In genomic region chr5:130007344-130007743, GRCm38 (mm10) we compare ENCODE assay signal across 14 mouse cellular contexts. TPM values are rescaled to one million over a fixed set of nuclear protein-coding genes. Genes with fewer than 3 reads are reported as not detected.
DNase-seq lines count a peak whose midpoint lies in the region; ATAC-seq and TF ChIP-seq lines count a peak whose summit lies in the region.
"Had no signal": no experiment of that assay in that cellular context is flagged by ENCODE, and none has a peak within 500 bp of the region (broad histone marks: within the 10 kb centered on the region; RNA-seq: fewer than 3 reads in every experiment).

No protein-coding gene starts in this region.

- TF ChIP-seq RAD21 in MEL (IDR thresholded peaks at IDR 0.05; ENCODE audit: low read depth, low read length), result peak; percentile 32

- H3K9me3 ChIP-seq in lung, embryonic 14.5 days (ENCODE audit: low read depth, low read length), result peaks cover 5% of the 10 kb centered on the region; the same call in 1 of the 2 replicates
- no peaks in the 10 kb centered on the region for H3K9me3 ChIP-seq in MEL (replicated peaks; ENCODE audit: insufficient read depth, low read length)
- H3K9me3 ChIP-seq: hindbrain, embryonic 15.5 days had no signal

- no peak overlapping the region for H3K4me3 ChIP-seq in heart, adult 2 months
- H3K4me3 ChIP-seq in lung, embryonic 14.5 days (ENCODE audit: low read depth, low read length), result no peak overlapping the region
- no peak overlapping the region for H3K4me3 ChIP-seq in MEL (ENCODE audit: control insufficient read depth in 1 of 2, insufficient read depth in 1 of 2, low read depth in 2 of 2, low read length in 2 of 2)
- H3K4me3 ChIP-seq in small intestine, adult 2 months (ENCODE audit: low read depth, low read length), result no peak overlapping the region
- H3K4me3 ChIP-seq: hindbrain, embryonic 15.5 days; lung, embryonic 15.5 days; midbrain, embryonic 13.5 days had no signal

- no peak overlapping the region for H3K27ac ChIP-seq in heart, adult 2 months
- H3K27ac ChIP-seq in lung, embryonic 14.5 days (ENCODE audit: low read depth), result no peak overlapping the region
- no peak overlapping the region for H3K27ac ChIP-seq in MEL (ENCODE audit: control insufficient read depth, low read depth, low read length)
- H3K27ac ChIP-seq in small intestine, adult 2 months (ENCODE audit: insufficient read depth, low read depth, low read length), result no peak overlapping the region
- H3K27ac ChIP-seq: hindbrain, embryonic 15.5 days; lung, embryonic 15.5 days; midbrain, embryonic 13.5 days had no signal

- TF ChIP-seq CTCF in heart, adult 2 months (IDR thresholded peaks at IDR 0.05), result peak; percentile 82
- TF ChIP-seq CTCF in lung, embryonic 14.5 days (IDR thresholded peaks at IDR 0.05; ENCODE audit: low read depth), result peak; percentile 50
- peak; percentile 40 to 65 (median 62) for TF ChIP-seq CTCF in MEL (IDR thresholded peaks at IDR 0.05 in 2 of 3, conservative IDR thresholded peaks at IDR 0.05 in 1 of 3; ENCODE audit: control insufficient read depth in 1 of 3, insufficient read depth in 1 of 3, low read depth in 2 of 3, low read length in 3 of 3, poor library complexity in 1 of 3, severe bottlenecking in 1 of 3)
- peak; percentile 23; the same call in 1 of the 2 replicates for TF ChIP-seq CTCF in small intestine, adult 2 months (IDR thresholded peaks at IDR 0.05; ENCODE audit: extremely low read depth, insufficient read length, insufficient replicate concordance, low read depth, low read length)

- no peaks in the 10 kb centered on the region for H3K79me2 ChIP-seq in heart, adult 2 months (replicated peaks; ENCODE audit: control insufficient read depth, insufficient read depth, low read length)
- peaks cover 3% of the 10 kb centered on the region for H3K79me2 ChIP-seq in MEL (ENCODE audit: control insufficient read depth, insufficient read depth, low read length, poor library complexity)

- H3K9ac ChIP-seq in heart, adult 2 months (ENCODE audit: low read depth, low read length), result no peak overlapping the region
- no peak overlapping the region for H3K9ac ChIP-seq in lung, embryonic 14.5 days
- no peak overlapping the region for H3K9ac ChIP-seq in MEL (ENCODE audit: control insufficient read depth, low read depth, low read length, poor library complexity, severe bottlenecking)
- H3K9ac ChIP-seq: hindbrain, embryonic 15.5 days; lung, embryonic 15.5 days; midbrain, embryonic 13.5 days had no signal

- WGBS in heart, adult 2 months, result 82% methylated on average over 1 of the region's 1 CpGs
- 87% methylated on average over 1 of the region's 1 CpGs for WGBS in lung, embryonic 14.5 days
- 88% methylated on average over 1 of the region's 1 CpGs for WGBS in small intestine, adult 2 months

- H3K4me1 ChIP-seq in heart, adult 2 months (ENCODE audit: control insufficient read depth, insufficient read depth, low read length), result peaks cover 5% of the 10 kb centered on the region
- H3K4me1 ChIP-seq in lung, embryonic 14.5 days (ENCODE audit: insufficient read depth), result 0 out of 2 replicates have a peak, but pooled peaks cover 5% of the 10 kb centered on the region
- peaks cover 3 to 6% of the 10 kb centered on the region in 2 experiments for H3K4me1 ChIP-seq in MEL (ENCODE audit: control insufficient read depth in 1 of 2, insufficient read depth in 2 of 2, low read length in 2 of 2)
- no peaks in the 10 kb centered on the region; the same call in 1 of the 2 replicates for H3K4me1 ChIP-seq in small intestine, adult 2 months (ENCODE audit: control insufficient read depth, insufficient read depth, insufficient read length, low read length)

- DNase-seq in heart, adult 2 months, result no peak
- no peak for DNase-seq in heart, postnatal 4 days
- peak; percentile 16 for DNase-seq in lung, embryonic 14.5 days
- DNase-seq in lung, postnatal 25 days (ENCODE audit: low spot score), result no peak
- DNase-seq in MEL (ENCODE audit: low read depth, low spot score), result peak; percentile 62
- DNase-seq in spleen, postnatal 4 days (ENCODE audit: low spot score in 2 of 2), result no peak
- no peak for DNase-seq in left cerebral cortex, adult 9 months (ENCODE audit: low spot score in 2 of 2)
- DNase-seq: embryo, embryonic 11 days; right cerebral cortex, adult 18-20 months had no signal

- no peaks in the 10 kb centered on the region for H3K27me3 ChIP-seq in heart, adult 2 months (ENCODE audit: control insufficient read depth, insufficient read depth, low read length)
- H3K27me3 ChIP-seq in lung, embryonic 14.5 days (ENCODE audit: insufficient read depth, low read length), result no peaks in the 10 kb centered on the region
- no peaks in the 10 kb centered on the region for H3K27me3 ChIP-seq in MEL (ENCODE audit: control insufficient read depth in 1 of 2, insufficient read depth in 2 of 2, low read length in 2 of 2)
- H3K27me3 ChIP-seq in small intestine, adult 2 months (ENCODE audit: control insufficient read depth, insufficient read depth, low read length), result no peaks in the 10 kb centered on the region
- H3K27me3 ChIP-seq: hindbrain, embryonic 15.5 days; lung, embryonic 15.5 days; midbrain, embryonic 13.5 days had no signal

- H3K36me3 ChIP-seq in heart, adult 2 months (ENCODE audit: control insufficient read depth, insufficient read depth, low read length), result no peaks in the 10 kb centered on the region
- H3K36me3 ChIP-seq in lung, embryonic 14.5 days (ENCODE audit: insufficient read depth), result no peaks in the 10 kb centered on the region
- H3K36me3 ChIP-seq in MEL (ENCODE audit: control insufficient read depth in 1 of 2, insufficient read depth in 2 of 2, low read length in 2 of 2), result no peaks in the 10 kb centered on the region
- peaks cover 9% of the 10 kb centered on the region; the same call in 1 of the 2 replicates for H3K36me3 ChIP-seq in small intestine, adult 2 months (ENCODE audit: control insufficient read depth, insufficient read depth, low read length)

- H3K4me2 ChIP-seq in lung, embryonic 14.5 days, result no peak overlapping the region
- H3K4me2 ChIP-seq: heart, embryonic 11.5 days; hindbrain, embryonic 15.5 days; lung, embryonic 15.5 days; midbrain, embryonic 13.5 days had no signal

- no peak for TF ChIP-seq POLR2A in heart, adult 2 months (IDR thresholded peaks at IDR 0.05; ENCODE audit: insufficient read depth, low read depth, low read length)
- TF ChIP-seq POLR2A in MEL (IDR thresholded peaks at IDR 0.05; ENCODE audit: control insufficient read depth in 1 of 2, insufficient read depth in 1 of 2, low read depth in 1 of 2, low read length in 2 of 2, poor library complexity in 1 of 2), result no peak
- no peak for TF ChIP-seq POLR2A in small intestine, adult 2 months (IDR thresholded peaks at IDR 0.05; ENCODE audit: low read depth, low read length)

- no peak for TF ChIP-seq EP300 in heart, adult 2 months (IDR thresholded peaks at IDR 0.05; ENCODE audit: insufficient read depth, low read depth, low read length)
- no peak for TF ChIP-seq EP300 in MEL (IDR thresholded peaks at IDR 0.05; ENCODE audit: low read depth in 1 of 2, low read length in 2 of 2)

- intact Hi-C loops in heart, adult 2 months (cut with DNase I), result loop anchor here (2.0 kb wide), 1 partner anchor 97 kb away; no protein-coding TSS in a partner anchor

- no peak for ATAC-seq in lung, embryonic 14.5 days (ENCODE audit: insufficient read depth)
- ATAC-seq: midbrain, embryonic 13.5 days had no signal

TF ChIP-seq in MEL, 35 proteins besides CTCF, POLR2A, EP300 and RAD21 (continues in another document):
- TF ChIP-seq ZNF384 (IDR thresholded peaks at IDR 0.05; ENCODE audit: low read depth, low read length) (peak; percentile 37; the same call in 1 of the 2 replicates), NRF1 (IDR thresholded peaks at IDR 0.05; ENCODE audit: insufficient read depth, low read depth, low read length, poor library complexity, severe bottlenecking) (no peak), HCFC1 (IDR thresholded peaks at IDR 0.05; ENCODE audit: low read depth, low read length) (no peak), MAZ (IDR thresholded peaks at IDR 0.05; ENCODE audit: low read depth, low read length) (no peak), MXI1 (IDR thresholded peaks at IDR 0.05; ENCODE audit: low read depth, low read length) (no peak), ZC3H11A (IDR thresholded peaks at IDR 0.05; ENCODE audit: low read depth, low read length) (peak; percentile 31; the same call in 1 of the 2 replicates), CHD1 (IDR thresholded peaks at IDR 0.05; ENCODE audit: low read depth, low read length) (no peak), GABPA (IDR thresholded peaks at IDR 0.05; ENCODE audit: low read depth, low read length) (no peak), ETS1 (IDR thresholded peaks at IDR 0.05; ENCODE audit: low read depth, low read length) (no peak), MYC (IDR thresholded peaks at IDR 0.05; ENCODE audit: low read depth, low read length) (peak; percentile 87), SMC3 (IDR thresholded peaks at IDR 0.05; ENCODE audit: low read depth, low read length) (peak; percentile 49)

RNA-seq across cellular contexts. Expression of gene Gusb, which starts 4.5 kb away (rescaled TPM):
- total RNA-seq in heart, adult 2 months (2021), result 10 to 100 TPM; 12.8 to 13.0 TPM
- 17.9 and 25.3 TPM in 2 replicates for polyA plus RNA-seq in heart, adult 2 months (2012; rRNA removed)
- total RNA-seq in heart, postnatal 4 days (2021), result 10 to 100 TPM; 26.6 to 26.8 TPM
- 77.4 and 83.0 TPM in 2 replicates for polyA plus RNA-seq in lung, embryonic 14.5 days (2014; fragmentation: Nextera tagmentation; extraction: Ambion mirVana)
- 37.8 and 44.4 TPM in 2 replicates for total RNA-seq in MEL (2012; rRNA removed)
- polyA plus RNA-seq in MEL (2012; ENCODE audit: insufficient read depth in 1 of 2, insufficient read length in 2 of 2, low read depth in 1 of 2, low replicate concordance in 2 of 2, missing spikeins in 1 of 2), result 100 to 1,000 TPM in 1 of 2 experiments, 10 to 100 TPM in 1; 54.2 to 107 TPM
- polyA plus RNA-seq in small intestine, adult 2 months (2012; rRNA removed), result 11.9 and 13.9 TPM in 2 replicates

RNA-seq across cellular contexts. Expression of gene Asl, which starts 21.7 kb away (rescaled TPM):
- 1 to 10 TPM; 3.2 to 4.6 TPM for total RNA-seq in heart, adult 2 months (2021)
- 5.9 and 6.5 TPM in 2 replicates for polyA plus RNA-seq in heart, adult 2 months (2012; rRNA removed)
- 10 to 100 TPM; 15.1 to 17.6 TPM for total RNA-seq in heart, postnatal 4 days (2021)
- polyA plus RNA-seq in lung, embryonic 14.5 days (2014; fragmentation: Nextera tagmentation; extraction: Ambion mirVana), result 23.1 and 24.3 TPM in 2 replicates
- 15.8 and 17.3 TPM in 2 replicates for total RNA-seq in MEL (2012; rRNA removed)
- 10 to 100 TPM in 1 of 2 experiments, not detected in 1; 26.7 TPM for polyA plus RNA-seq in MEL (2012; ENCODE audit: insufficient read depth in 1 of 2, insufficient read length in 2 of 2, low read depth in 1 of 2, low replicate concordance in 2 of 2, missing spikeins in 1 of 2)
- 35.9 and 54.6 TPM in 2 replicates for polyA plus RNA-seq in small intestine, adult 2 months (2012; rRNA removed)

RNA-seq across cellular contexts. Expression of gene Crcp, which starts 21.7 kb away (rescaled TPM):
- 10 to 100 TPM in 1 of 2 experiments, 1 to 10 TPM in 1; 9.3 to 11.2 TPM for total RNA-seq in heart, adult 2 months (2021)
- 9.5 and 10.3 TPM in 2 replicates for polyA plus RNA-seq in heart, adult 2 months (2012; rRNA removed)
- 10 to 100 TPM; 14.8 to 15.7 TPM for total RNA-seq in heart, postnatal 4 days (2021)
- polyA plus RNA-seq in lung, embryonic 14.5 days (2014; fragmentation: Nextera tagmentation; extraction: Ambion mirVana), result 27.5 and 28.3 TPM in 2 replicates
- 60.9 and 69.6 TPM in 2 replicates for total RNA-seq in MEL (2012; rRNA removed)
- 10 to 100 TPM in 1 of 2 experiments, not detected in 1; 56.2 TPM for polyA plus RNA-seq in MEL (2012; ENCODE audit: insufficient read depth in 1 of 2, insufficient read length in 2 of 2, low read depth in 1 of 2, low replicate concordance in 2 of 2, missing spikeins in 1 of 2)
- polyA plus RNA-seq in small intestine, adult 2 months (2012; rRNA removed), result 6.6 and 9.7 TPM in 2 replicates

Comparison
In these comparisons a context has a peak if more than half of its experiments do, and no peak if none do; other contexts are left out.
1. DNase-seq: peak in lung, embryonic 14.5 days (single experiment) and MEL (single experiment); none in heart, adult 2 months (0 of 2), heart, postnatal 4 days (single experiment), lung, postnatal 25 days (single experiment), spleen, postnatal 4 days (0 of 2) and left cerebral cortex, adult 9 months (0 of 2).
2. CTCF ChIP-seq: peak in every context shown above with its lines; median percentile 82 in heart, adult 2 months; 62 in MEL; 50 in lung, embryonic 14.5 days; 23 in small intestine, adult 2 months.